Mouse (Mus musculus) forebrain, embryonic 11.5 days (tissue): ENCODE measurements around the gene E2f2. TPM values are rescaled to one million over a fixed set of nuclear protein-coding genes. Genes with fewer than 3 reads are reported as not detected.

ENCODE experiments used
- ATAC-seq: fragments of 200-750 bp; cut with Nextera tagmentation; replicated peaks from 2 replicates; pipeline ENCODE4 v1.8.0; 2017; ENCODE audit warnings: moderate TSS enrichment; ENCODE audit not compliant: low FRiP score
- DNase-seq: peaks from one replicate; pipeline ENCODE4 v3.0.0-alpha.2; 2017; ENCODE audit warnings: low spot score
- H3K27ac ChIP-seq: fragments of 300-500 bp; sonication (generic); 2 replicates; pipeline ENCODE4 v1.5.1; 2014; ENCODE audit warnings: low read depth, low read length
- H3K27me3 ChIP-seq: fragments of 300-500 bp; sonication (generic); 2 replicates; pipeline ENCODE4 v1.6.1; 2014; ENCODE audit warnings: mild to moderate bottlenecking, low read length, mixed read lengths; ENCODE audit not compliant: control insufficient read depth, insufficient read depth
- H3K36me3 ChIP-seq: fragments of 300-500 bp; sonication (generic); 2 replicates; pipeline ENCODE4 v1.6.1; 2014; ENCODE audit warnings: mild to moderate bottlenecking, low read length, moderate library complexity, mixed read lengths; ENCODE audit not compliant: control insufficient read depth, insufficient read depth
- H3K4me1 ChIP-seq: fragments of 300-500 bp; sonication (generic); replicated peaks from 2 replicates; pipeline ENCODE4 v1.6.1; 2014; ENCODE audit warnings: low read length, mixed read lengths; ENCODE audit not compliant: control insufficient read depth, insufficient read depth
- H3K4me2 ChIP-seq: fragments of 300-500 bp; sonication (generic); 2 replicates; pipeline ENCODE4 v1.6.1; 2014; ENCODE audit warnings: low read depth, mild to moderate bottlenecking, low read length, moderate library complexity, mixed read lengths; ENCODE audit not compliant: severe bottlenecking
- H3K4me3 ChIP-seq: fragments of 300-500 bp; sonication (generic); 2 replicates; pipeline ENCODE4 v1.5.1; 2014; ENCODE audit warnings: low read depth, low read length
- H3K9ac ChIP-seq: fragments of 300-500 bp; sonication (generic); 2 replicates; pipeline ENCODE4 v1.6.1; 2014; ENCODE audit warnings: low read length
- H3K9me3 ChIP-seq: fragments of 300-500 bp; sonication (generic); 2 replicates; pipeline ENCODE4 v1.6.1; 2016; ENCODE audit warnings: low read length, mixed read lengths; ENCODE audit not compliant: control insufficient read depth
- WGBS: fragments of 180-500 bp; shearing (Covaris S2); extraction: QIAGEN DNeasy Blood & Tissue Kit; methylation state at CpG from one replicate; pipeline ENCODE4 v1.1.7; 2014; 5-methylcytosine and 5-hydroxymethylcytosine counted together
- polyA plus RNA-seq: library from polyadenylated mRNA; unstranded; fragments of >200 nt; fragmentation: Nextera tagmentation; extraction: Ambion mirVana; gene quantifications from 2 replicates; pipeline ENCODE4 v1.2.1, GENCODE M21; 2014

The E2f2 gene
- polyA plus RNA-seq, 1 experiment from 2014 or later: 10.2 TPM

GRCm38 (mm10) chr4:136148342-136149044 lies 23.7 kb upstream of the E2f2 start:
- peaks cover 31% of the 10 kb centered on the region; the same call in 1 of the 2 replicates for H3K4me1 ChIP-seq
- no peaks in the 10 kb centered on the region for H3K36me3 ChIP-seq
- peak overlapping the region; percentile 50 for H3K27ac ChIP-seq
- ATAC-seq (peak; percentile 1; the same call in 1 of the 2 replicates), DNase-seq (peak; percentile 82)
- peaks cover 13% of the 10 kb centered on the region; the same call in 1 of the 2 replicates for H3K27me3 ChIP-seq
- peak overlapping the region; percentile 44; the same call in 1 of the 2 replicates for H3K9ac ChIP-seq
- peak overlapping the region; percentile 88 for H3K4me2 ChIP-seq
- H3K9me3 ChIP-seq: no peaks in the 10 kb centered on the region
- H3K4me3 ChIP-seq: 0 out of 2 replicates have a peak overlapping the region, but pooled peaks have one; percentile 3
- 7% methylated on average over 31 of the region's 31 CpGs for WGBS

DNA sequence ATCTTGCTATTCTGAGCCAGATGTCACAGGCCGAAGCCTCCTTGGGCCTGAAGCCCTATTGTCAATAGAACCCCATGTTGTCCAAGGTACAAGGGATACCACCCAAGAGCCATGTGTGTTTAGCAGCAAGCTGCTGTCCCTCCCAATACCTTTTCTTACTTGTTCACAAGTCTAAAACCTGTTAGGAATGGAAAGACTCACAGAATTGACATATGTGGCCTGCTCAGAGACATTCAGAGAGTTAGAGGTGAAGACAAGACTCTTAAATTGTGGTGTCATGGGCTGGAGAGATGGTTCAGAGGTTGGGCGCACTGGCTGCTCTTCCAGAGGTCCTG lies 23.2 kb upstream of the E2f2 start:
- 83% methylated on average over 2 of the region's 2 CpGs for WGBS
- no peak overlapping the region for H3K4me3 ChIP-seq
- no peak overlapping the region for H3K9ac ChIP-seq
- peaks cover 13% of the 10 kb centered on the region; the same call in 1 of the 2 replicates for H3K27me3 ChIP-seq
- H3K27ac ChIP-seq: no peak overlapping the region
- no peak overlapping the region for H3K4me2 ChIP-seq
- H3K4me1 ChIP-seq: peaks cover 30% of the 10 kb centered on the region; the same call in 1 of the 2 replicates
- H3K36me3 ChIP-seq: no peaks in the 10 kb centered on the region
- DNase-seq: no peak
- no peaks in the 10 kb centered on the region for H3K9me3 ChIP-seq
- ATAC-seq: no peak

GRCm38 (mm10) chr4:136149734-136150133 lies 22.5 kb upstream of the E2f2 start:
- no peak for ATAC-seq
- Histone ChIP-seq H3K4me1 (peaks cover 26% of the 10 kb centered on the region; the same call in 1 of the 2 replicates), H3K27me3 (peaks cover 11% of the 10 kb centered on the region; the same call in 1 of the 2 replicates), H3K9ac (no peak overlapping the region), H3K9me3 (no peaks in the 10 kb centered on the region), H3K36me3 (no peaks in the 10 kb centered on the region), H3K4me3 (no peak overlapping the region), H3K4me2 (no peak overlapping the region), H3K27ac (no peak overlapping the region)
- 38% methylated on average over 3 of the region's 3 CpGs for WGBS
- DNase-seq: peak; percentile 81

DNA sequence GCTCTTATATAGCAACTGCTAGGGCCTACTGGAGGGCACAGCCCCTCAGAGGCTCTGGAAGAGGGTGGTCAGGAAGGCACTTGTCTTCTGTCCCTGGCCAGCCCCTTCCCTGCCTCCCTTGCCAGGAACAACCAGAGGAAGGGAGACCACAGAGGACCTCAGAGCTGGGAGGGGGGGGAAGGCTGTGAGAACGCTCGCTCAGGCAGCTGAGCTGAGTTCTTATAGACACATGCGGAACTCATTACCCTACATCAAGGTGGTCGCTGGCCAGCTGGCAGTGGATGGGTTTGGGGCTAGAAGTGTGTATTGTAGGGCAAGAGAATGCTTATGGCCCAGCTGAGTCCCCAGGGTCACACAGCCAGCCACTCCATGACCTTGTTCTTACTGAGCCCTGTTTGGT lies 21.6 kb upstream of the E2f2 start:
- H3K27ac ChIP-seq: no peak overlapping the region
- peaks cover 11% of the 10 kb centered on the region; the same call in 1 of the 2 replicates for H3K27me3 ChIP-seq
- H3K36me3 ChIP-seq: no peaks in the 10 kb centered on the region
- no peak for ATAC-seq
- no peak overlapping the region for H3K4me3 ChIP-seq
- WGBS: 42% methylated on average over 4 of the region's 4 CpGs
- peaks cover 23% of the 10 kb centered on the region; the same call in 1 of the 2 replicates for H3K4me1 ChIP-seq
- no peak for DNase-seq
- H3K9ac ChIP-seq: no peak overlapping the region
- no peak overlapping the region for H3K4me2 ChIP-seq
- H3K9me3 ChIP-seq: no peaks in the 10 kb centered on the region

DNA sequence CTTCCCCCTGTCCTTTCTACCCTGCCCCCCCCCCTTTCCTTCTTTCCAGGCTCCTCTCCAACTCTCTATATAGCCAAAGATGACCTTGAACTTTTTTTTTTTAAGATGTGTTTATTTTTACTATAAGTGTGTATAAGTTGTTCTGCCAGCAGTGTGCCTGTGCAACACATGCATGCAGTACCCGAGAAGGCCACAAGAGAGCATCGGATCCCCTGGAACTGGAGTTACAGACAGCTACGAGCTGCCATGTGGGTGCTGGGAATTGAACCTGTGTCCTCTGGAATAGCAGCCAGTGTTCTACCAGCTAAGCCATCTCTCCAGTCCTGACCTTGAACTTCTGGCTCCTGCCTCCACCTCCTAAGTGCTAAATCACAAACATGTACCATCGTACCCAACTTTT lies 19.4 kb upstream of the E2f2 start:
- Histone ChIP-seq H3K4me3 (no peak overlapping the region), H3K36me3 (no peaks in the 10 kb centered on the region), H3K9ac (no peak overlapping the region), H3K27ac (no peak overlapping the region), H3K4me2 (no peak overlapping the region), H3K4me1 (peaks cover 11% of the 10 kb centered on the region; the same call in 1 of the 2 replicates), H3K27me3 (no peaks in the 10 kb centered on the region), H3K9me3 (no peaks in the 10 kb centered on the region)
- ATAC-seq: no peak
- no peak for DNase-seq
- WGBS: 86% methylated on average over 4 of the region's 4 CpGs

- Histone ChIP-seq H3K27me3 (no peaks in the 10 kb centered on the region), H3K9me3 (no peaks in the 10 kb centered on the region), H3K27ac (no peak overlapping the region), H3K9ac (no peak overlapping the region), H3K36me3 (no peaks in the 10 kb centered on the region), H3K4me3 (no peak overlapping the region), H3K4me1 (peaks cover 7% of the 10 kb centered on the region), H3K4me2 (no peak overlapping the region)
- ATAC-seq (no peak), DNase-seq (no peak)
- 73% methylated on average over 9 of the region's 9 CpGs for WGBS
Measured at GRCm38 (mm10) chr4:136154462-136154861, 17.7 kb upstream of the E2f2 start.

- H3K27me3 ChIP-seq: no peaks in the 10 kb centered on the region
- no peak overlapping the region for H3K27ac ChIP-seq
- H3K4me2 ChIP-seq: no peak overlapping the region
- H3K4me3 ChIP-seq: no peak overlapping the region
- peaks cover 5% of the 10 kb centered on the region for H3K4me1 ChIP-seq
- WGBS: 76% methylated on average over 6 of the region's 6 CpGs
- no peaks in the 10 kb centered on the region for H3K36me3 ChIP-seq
- ATAC-seq: no peak
- H3K9ac ChIP-seq: no peak overlapping the region
- no peaks in the 10 kb centered on the region for H3K9me3 ChIP-seq
- DNase-seq: no peak
Measured at GRCm38 (mm10) chr4:136158498-136158897, 13.7 kb upstream of the E2f2 start.

GRCm38 (mm10) chr4:136159802-136160397 lies 12.3 kb upstream of the E2f2 start:
- Histone ChIP-seq H3K9ac (peak overlapping the region; percentile 16; the same call in 1 of the 2 replicates), H3K9me3 (no peaks in the 10 kb centered on the region), H3K4me1 (peaks cover 5% of the 10 kb centered on the region), H3K27ac (peak overlapping the region; percentile 55; the same call in 1 of the 2 replicates), H3K27me3 (no peaks in the 10 kb centered on the region), H3K4me3 (no peak overlapping the region), H3K36me3 (no peaks in the 10 kb centered on the region), H3K4me2 (0 out of 2 replicates have a peak overlapping the region, but pooled peaks have one; percentile 22)
- ATAC-seq: peak; percentile 83
- WGBS: 2% methylated on average over 5 of the region's 5 CpGs
- DNase-seq: peak; percentile 91
